Mouse (Mus musculus) layer of hippocampus, postnatal 36 days (tissue): ENCODE measurements at regions not wholly inside any gene's neighbourhood (a gene's known extent, or its start where the extent isn't known, plus 50 kb on each side); places are given as distances from the start of the nearest gene placed in this dataset.

Experiments used
- DNase-seq, 2 experiments: peaks; one replicate each; pipeline ENCODE4 v3.0.0; 2022

DNA sequence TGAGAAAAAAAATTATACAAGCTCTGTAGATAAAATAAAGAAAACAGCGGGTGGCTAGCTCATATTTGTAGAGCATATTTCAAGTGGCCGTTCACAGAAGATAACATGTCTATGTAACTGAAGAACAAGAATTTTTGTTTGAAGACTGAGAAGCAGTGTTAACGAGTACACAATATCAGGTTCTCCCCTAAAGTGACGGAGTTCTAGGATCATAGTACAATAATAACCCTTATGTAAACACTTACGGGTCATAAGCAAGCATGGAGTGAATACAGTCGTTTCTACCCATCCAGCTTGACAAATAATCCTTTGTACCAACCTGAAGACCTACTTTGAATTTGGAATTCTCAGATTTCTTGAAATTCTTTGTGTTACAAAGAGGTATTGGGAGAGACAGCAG, 64.9 kb upstream of the Kcnj16 start:
- DNase-seq, result no peak
